Mouse (Mus musculus) liver, embryonic 14.5 days (tissue): ENCODE measurements around the gene Scaf8. TPM values are rescaled to one million over a fixed set of nuclear protein-coding genes. Genes with fewer than 3 reads are reported as not detected.
"Not testable (repeated sequence)": the region's sequence is repeated elsewhere in the genome, so short reads cannot be mapped to it uniquely, and the experiment has no call there.

Source experiments
- ATAC-seq: fragments of 200-750 bp; cut with Nextera tagmentation; 2 replicates; pipeline ENCODE4 v1.8.0; 2017; ENCODE audit warnings: moderate number of reproducible peaks, mild to moderate bottlenecking, moderate library complexity; ENCODE audit not compliant: insufficient read depth
- DNase-seq, 3 experiments: peaks; one replicate each; pipeline ENCODE4 v3.0.0-alpha.2; 2012 to 2013; ENCODE audit warnings: low read depth in 3 of 3, low spot score in 3 of 3
- H3K27ac ChIP-seq: fragments of 300-500 bp; sonication (generic); 2 replicates; pipeline ENCODE4 v1.5.1; 2014; ENCODE audit warnings: moderate library complexity, mild to moderate bottlenecking, control low read depth, inconsistent platforms
- H3K27me3 ChIP-seq: fragments of 300-500 bp; sonication (generic); 2 replicates; pipeline ENCODE4 v1.6.1; 2014; ENCODE audit warnings: mild to moderate bottlenecking, low read length, moderate library complexity; ENCODE audit not compliant: control insufficient read depth, insufficient read depth
- H3K36me3 ChIP-seq: fragments of 300-500 bp; sonication (generic); replicated peaks from 2 replicates; pipeline ENCODE4 v1.6.1; 2014; ENCODE audit warnings: low read depth; ENCODE audit not compliant: control insufficient read depth, insufficient read depth
- H3K4me1 ChIP-seq, 2 experiments: fragments of 200-500 bp in 1 of 2; fragments of 300-500 bp in 1 of 2; sonication (generic) in 1 of 2; replicated peaks; 2 replicates each; pipeline ENCODE4 v1.6.1; 2012 to 2014; ENCODE audit warnings: antibody characterized with exemption in 1 of 2, inconsistent platforms in 1 of 2, low read length in 1 of 2; ENCODE audit not compliant: control insufficient read depth in 2 of 2, insufficient read depth in 2 of 2
- H3K4me2 ChIP-seq: fragments of 300-500 bp; sonication (generic); 2 replicates; pipeline ENCODE4 v1.6.1; 2014; ENCODE audit warnings: low read depth, mild to moderate bottlenecking, control low read depth, moderate library complexity
- H3K4me3 ChIP-seq, 2 experiments: fragments of 200-500 bp in 1 of 2; fragments of 300-500 bp in 1 of 2; sonication (generic) in 1 of 2; 2 replicates each; pipeline ENCODE4 v1.5.1; 2012 to 2014; ENCODE audit warnings: low read depth in 2 of 2, low read length in 2 of 2, mild to moderate bottlenecking in 2 of 2, control low read depth in 1 of 2, inconsistent platforms in 1 of 2, moderate library complexity in 1 of 2; ENCODE audit not compliant: insufficient read depth in 1 of 2
- H3K9ac ChIP-seq: fragments of 300-500 bp; sonication (generic); replicated peaks from 2 replicates; pipeline ENCODE4 v1.6.1; 2014; ENCODE audit warnings: mild to moderate bottlenecking, control low read depth, moderate library complexity
- H3K9me3 ChIP-seq: fragments of 300-500 bp; sonication (generic); 2 replicates; pipeline ENCODE4 v1.6.1; 2016; ENCODE audit warnings: low read length, mixed read lengths; ENCODE audit not compliant: control insufficient read depth
- CTCF ChIP-seq: IDR thresholded peaks from 2 replicates; pipeline ENCODE4 v1.5.1; 2016; ENCODE audit warnings: antibody characterized with exemption, low read depth, control low read depth
- EP300 ChIP-seq: IDR thresholded peaks from 2 replicates; pipeline ENCODE4 v1.6.1; 2016; ENCODE audit warnings: antibody characterized with exemption, low read depth
- WGBS: fragments of 180-500 bp; shearing (Covaris S2); extraction: QIAGEN DNeasy Blood & Tissue Kit; methylation state at CpG from one replicate; pipeline ENCODE4 v1.1.7; 2014; ENCODE audit not compliant: insufficient replicate concordance; 5-methylcytosine and 5-hydroxymethylcytosine counted together
- polyA plus RNA-seq, 2 experiments: library from polyadenylated mRNA; depleted of rRNA in 1 of 2; stranded (reverse) in 1 of 2; unstranded in 1 of 2; fragments of >200 nt; fragmentation: Nextera tagmentation in 1 of 2; extraction: Ambion mirVana in 1 of 2; gene quantifications; 2 replicates each; pipeline versions ENCODE4 v1.2.1 to v1.2.3; 2012 to 2014

Gene Scaf8
- polyA plus RNA-seq, 2 experiments = 8.2 to 10.1 TPM

DNA sequence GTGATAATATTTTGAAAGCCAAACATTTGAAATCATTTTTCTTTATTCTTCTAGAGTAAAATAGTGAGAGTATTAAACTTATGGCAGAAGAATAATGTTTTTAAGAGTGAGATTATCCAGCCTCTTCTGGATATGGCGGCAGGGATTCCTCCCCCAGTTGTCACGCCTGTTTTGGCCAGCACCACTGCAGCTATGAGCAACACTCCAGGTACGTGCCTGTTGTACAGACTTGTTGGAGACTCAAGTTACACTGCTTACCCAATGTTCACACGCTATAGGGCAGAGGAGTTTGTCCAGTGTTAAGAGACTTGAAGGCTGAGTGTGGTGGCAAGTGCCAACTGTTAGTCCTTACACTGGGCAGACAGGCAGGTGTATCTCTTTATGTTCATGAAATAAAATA lies 48.1 kb downstream of the Scaf8 start:
- DNase-seq (no peak), ATAC-seq (no peak)
- peaks cover 16% of the 10 kb centered on the region for H3K36me3 ChIP-seq
- H3K4me3 ChIP-seq = no peak overlapping the region
- WGBS = 80% methylated on average over 4 of the region's 4 CpGs
- H3K4me1 ChIP-seq = no peaks in the 10 kb centered on the region
- TF ChIP-seq CTCF = no peak
- no peak for TF ChIP-seq EP300
- no peak overlapping the region for H3K4me2 ChIP-seq
- H3K9ac ChIP-seq = no peak overlapping the region
- H3K9me3 ChIP-seq = no peaks in the 10 kb centered on the region
- H3K27me3 ChIP-seq = no peaks in the 10 kb centered on the region
- no peak overlapping the region for H3K27ac ChIP-seq

DNA sequence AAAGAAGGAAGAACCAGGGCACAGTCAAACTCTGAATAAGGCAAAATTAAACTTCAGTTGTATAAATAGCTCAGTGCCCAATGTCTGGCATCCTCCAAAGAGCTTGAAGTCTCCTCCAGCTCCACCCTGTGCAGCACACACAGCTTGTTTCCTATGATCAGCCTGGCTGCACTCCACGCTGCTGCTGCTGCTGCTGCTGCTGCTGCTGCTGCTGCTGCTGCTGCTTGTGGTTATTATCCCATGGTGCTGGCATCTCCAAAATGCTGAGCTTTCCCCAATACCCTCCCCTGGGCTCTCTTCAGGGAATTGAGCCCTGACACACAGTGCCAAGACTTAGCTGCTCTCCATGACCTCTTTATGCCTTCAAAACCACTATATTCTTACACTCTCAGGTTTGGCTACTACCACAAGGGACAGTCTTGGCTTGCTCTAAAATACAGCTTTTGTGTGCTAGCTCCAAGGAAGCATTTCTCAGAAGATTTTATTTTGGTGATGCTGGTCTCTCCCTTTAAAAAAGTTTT lies 65.7 kb downstream of the Scaf8 start:
- H3K9me3 ChIP-seq, H3K4me3 ChIP-seq, DNase-seq, ATAC-seq, H3K27ac ChIP-seq, H3K9ac ChIP-seq, H3K4me2 ChIP-seq, H3K27me3 ChIP-seq, H3K4me1 ChIP-seq: not testable (repeated sequence)
- WGBS = 79% methylated on average over 1 of the region's 1 CpGs
- peaks cover 28% of the 10 kb centered on the region for H3K36me3 ChIP-seq

DNA sequence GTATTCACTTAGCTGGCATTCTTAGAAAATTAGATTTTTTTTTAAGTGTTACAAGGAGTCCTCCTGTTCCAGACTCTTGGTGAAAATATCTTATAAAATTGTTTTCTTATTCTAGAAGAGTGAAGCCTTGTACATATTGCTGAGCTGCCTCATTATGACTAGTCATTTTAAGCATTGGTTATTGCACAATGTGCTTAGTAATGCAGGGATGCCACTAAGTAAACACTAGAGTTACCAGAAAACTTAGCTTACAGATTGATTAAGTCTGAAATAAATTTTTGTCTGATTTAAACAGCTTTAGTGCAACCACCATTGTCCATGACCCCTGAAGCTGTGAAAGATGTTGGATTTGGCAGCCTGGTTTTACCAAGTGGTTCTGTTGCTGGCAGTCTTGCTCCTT lies 80.7 kb downstream of the Scaf8 start:
- not testable (repeated sequence) for H3K9me3 ChIP-seq, H3K4me1 ChIP-seq, DNase-seq, H3K27ac ChIP-seq, H3K9ac ChIP-seq, H3K27me3 ChIP-seq, H3K4me3 ChIP-seq, H3K4me2 ChIP-seq
- peaks cover 50% of the 10 kb centered on the region for H3K36me3 ChIP-seq
- peak; percentile 45; the same call in 1 of the 2 replicates for ATAC-seq

- Histone ChIP-seq H3K27ac (no peak overlapping the region), H3K4me3 (no peak overlapping the region), H3K9me3 (no peaks in the 10 kb centered on the region), H3K4me2 (no peak overlapping the region), H3K4me1 (no peaks in the 10 kb centered on the region; a peak in 1 of 4 replicates), H3K36me3 (peaks cover 33% of the 10 kb centered on the region), H3K9ac (no peak overlapping the region), H3K27me3 (no peaks in the 10 kb centered on the region)
- WGBS = 88% methylated on average over 8 of the region's 8 CpGs
- no peak for TF ChIP-seq EP300
- TF ChIP-seq CTCF = no peak
- DNase-seq = no peak
- ATAC-seq = no peak
Observed at GRCm38 (mm10) chr17:3200328-3200727, 85.6 kb downstream of the Scaf8 start.

GRCm38 (mm10) chr17:3203916-3204315 lies 89.1 kb downstream of the Scaf8 start:
- no peak for ATAC-seq
- DNase-seq = no peak
- peaks cover 7% of the 10 kb centered on the region for H3K36me3 ChIP-seq
- no peak overlapping the region for H3K27ac ChIP-seq
- no peaks in the 10 kb centered on the region for H3K27me3 ChIP-seq
- H3K9me3 ChIP-seq = no peaks in the 10 kb centered on the region
- no peak overlapping the region for H3K4me3 ChIP-seq
- no peak for TF ChIP-seq CTCF
- no peak for TF ChIP-seq EP300
- no peaks in the 10 kb centered on the region; a peak in 1 of 4 replicates for H3K4me1 ChIP-seq
- H3K4me2 ChIP-seq = no peak overlapping the region
- WGBS = 60% methylated on average over 4 of the region's 4 CpGs
- no peak overlapping the region for H3K9ac ChIP-seq
